Mouse (Mus musculus) C2C12 (cell line): ENCODE measurements around the gene Csnk1e.

Experiments
- CEBPB ChIP-seq: IDR thresholded peaks from one replicate; pipeline ENCODE4 v1.6.1; 2011; ENCODE audit warnings: low read depth, mild to moderate bottlenecking, control low read depth, moderate library complexity
- CTCF ChIP-seq: IDR thresholded peaks from one replicate; pipeline ENCODE4 v1.5.1; 2011; ENCODE audit not compliant: control insufficient read depth, insufficient read depth, insufficient read length
- FOSL1 ChIP-seq: IDR thresholded peaks from one replicate; pipeline ENCODE4 v1.8.0; 2011; ENCODE audit warnings: mild to moderate bottlenecking, low read length; ENCODE audit not compliant: poor library complexity, insufficient read depth, severe bottlenecking
- MAX ChIP-seq: IDR thresholded peaks from one replicate; pipeline ENCODE4 v1.6.1; 2011; ENCODE audit warnings: mild to moderate bottlenecking, control low read depth
- MYOD1 ChIP-seq: IDR thresholded peaks from one replicate; pipeline ENCODE4 v1.6.1; 2011; ENCODE audit warnings: low read depth; ENCODE audit not compliant: control insufficient read depth, insufficient read length
- MYOG ChIP-seq: IDR thresholded peaks from one replicate; pipeline ENCODE4 v1.6.1; 2011; ENCODE audit not compliant: control insufficient read depth, insufficient read length; ENCODE audit errors: extremely low read depth
- USF1 ChIP-seq: IDR thresholded peaks from one replicate; pipeline ENCODE4 v1.6.1; 2011; ENCODE audit warnings: low read depth, mild to moderate bottlenecking, control low read depth, moderate library complexity

GRCm38 (mm10) chr15:79428616-79429015 is 26.8 kb downstream of the Csnk1e start:
- TF ChIP-seq CTCF (no peak), USF1 (no peak), MAX (no peak), MYOG (no peak), MYOD1 (no peak), FOSL1 (no peak), CEBPB (no peak)
